Mouse (Mus musculus) heart, postnatal 14 days (tissue): ENCODE measurements around the gene Prtg. TPM values are rescaled to one million over a fixed set of nuclear protein-coding genes. Genes with fewer than 3 reads are reported as not detected.

Source experiments
- DNase-seq, 2 experiments: peaks; one replicate each; pipeline ENCODE4 v3.0.0; 2021 to 2022
- intact Hi-C: fragments of 180-260 bp; cut with DNase I; formaldehyde crosslinking; loops from one replicate; pipeline ENCODE4 v1.15.1; 2025
- total RNA-seq, 2 experiments: library from RNA; stranded (reverse); gene quantifications; 2 replicates each; pipeline ENCODE4 v1.2.3; 2021

Prtg gene
- total RNA-seq, 2 experiments from 2014 or later = 0.12 to 0.14 TPM

DNA sequence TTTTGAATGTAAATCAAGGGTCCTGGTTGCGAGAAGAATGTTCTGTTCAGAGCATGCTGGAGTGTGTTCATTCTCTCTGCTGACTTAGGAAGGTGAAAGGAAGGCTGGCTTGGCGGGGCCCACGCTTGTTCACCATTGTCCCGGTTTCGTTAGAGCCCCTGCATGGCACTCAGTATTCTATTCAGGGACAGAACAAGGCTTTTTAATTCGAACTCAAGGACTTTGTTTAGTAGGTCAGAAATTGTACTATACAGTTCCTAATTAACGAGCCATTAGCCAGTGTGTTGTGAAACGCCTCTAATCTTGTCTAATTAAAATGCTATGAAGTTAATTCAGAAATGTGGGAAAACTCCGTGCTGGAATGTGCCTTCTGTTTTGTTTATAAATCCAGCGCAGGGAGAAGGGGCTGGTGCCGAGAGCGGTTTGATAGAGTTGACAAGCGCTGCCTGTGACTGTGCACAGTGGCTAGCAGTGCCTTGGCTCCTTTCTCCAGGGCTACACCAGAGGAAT lies 47.1 kb downstream of the Prtg start:
- intact Hi-C loops = no loop called here
- DNase-seq = no peak

- intact Hi-C loops = no loop called here
- no peak for DNase-seq
Observed at GRCm38 (mm10) chr9:72856721-72857120, 50.0 kb downstream of the Prtg start.

GRCm38 (mm10) chr9:72860764-72861163 lies 54.1 kb downstream of the Prtg start:
- no peak for DNase-seq
- intact Hi-C loops = no loop called here

DNA sequence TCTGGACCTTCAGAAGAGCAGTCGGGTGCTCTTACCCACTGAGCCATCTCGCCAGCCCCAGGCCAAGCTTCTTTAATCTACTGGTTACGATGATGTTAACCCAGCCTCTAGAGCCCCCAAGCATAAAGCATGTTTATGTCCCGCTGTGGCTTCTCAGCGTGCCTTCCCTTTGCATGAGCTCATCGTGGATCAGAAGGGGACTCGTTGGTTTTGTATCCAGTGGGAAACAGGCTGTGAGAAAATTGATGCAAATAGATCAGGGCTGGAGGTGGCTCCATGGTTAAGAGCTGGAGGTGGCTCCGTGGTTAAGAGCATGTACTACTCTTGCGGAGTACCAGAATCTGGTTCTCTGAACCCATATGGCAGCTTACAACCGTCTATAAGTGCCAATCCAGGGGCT lies 54.6 kb downstream of the Prtg start:
- DNase-seq = no peak

GRCm38 (mm10) chr9:72862186-72862585 lies 55.5 kb downstream of the Prtg start:
- intact Hi-C loops = no loop called here
- DNase-seq = no peak

More for the DNA sequence above, 54.6 kb downstream of the Prtg start:
- intact Hi-C loops = no loop called here

GRCm38 (mm10) chr9:72862955-72863354 lies 56.3 kb downstream of the Prtg start:
- DNase-seq = no peak
- intact Hi-C loops = no loop called here

DNA sequence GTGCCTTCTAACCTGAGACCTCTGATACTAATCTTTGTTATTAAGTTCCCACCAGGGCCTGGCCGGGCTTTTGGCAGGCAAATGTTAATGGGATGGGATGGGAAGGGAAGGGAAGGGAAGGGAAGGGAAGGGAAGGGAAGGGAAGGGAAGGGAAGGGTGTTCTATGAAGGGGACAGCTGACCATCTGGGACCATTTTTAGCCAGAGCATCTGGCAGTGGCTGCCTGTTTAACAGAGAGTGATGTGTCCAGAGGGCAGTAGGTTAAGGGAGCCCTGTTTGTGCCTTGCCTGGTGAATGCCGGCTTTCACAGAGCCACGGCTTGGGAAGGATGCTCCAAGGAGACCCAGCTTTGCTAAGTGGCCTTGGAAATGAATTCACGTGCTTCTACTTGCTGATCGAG lies 57.1 kb downstream of the Prtg start:
- no peak for DNase-seq
- intact Hi-C loops = no loop called here

GRCm38 (mm10) chr9:72867434-72867833 lies 60.8 kb downstream of the Prtg start:
- intact Hi-C loops = no loop called here
- no peak for DNase-seq

DNA sequence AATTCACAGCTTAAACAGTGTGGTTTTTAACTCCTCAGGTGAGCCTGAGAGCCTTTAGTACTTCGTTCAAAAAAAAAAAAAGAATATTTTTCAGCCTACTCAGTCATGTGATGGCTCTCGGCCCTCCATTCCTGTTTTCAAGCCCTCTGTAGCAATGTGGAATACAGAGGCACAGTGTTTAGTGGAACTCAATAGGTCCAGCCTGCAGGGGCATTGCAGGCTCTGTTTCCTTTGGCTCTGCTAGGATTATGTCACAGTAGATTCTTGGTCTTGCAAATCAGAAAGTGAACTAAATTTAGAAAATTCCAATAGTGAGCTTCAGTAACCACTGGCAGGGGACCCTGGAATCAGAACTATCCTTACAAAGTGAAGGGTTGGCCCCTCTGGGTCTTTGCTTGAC lies 62.1 kb downstream of the Prtg start:
- intact Hi-C loops = loop anchor here (2.0 kb wide), 1 partner anchor 58 kb away; no protein-coding TSS in a partner anchor
- no peak for DNase-seq

DNA sequence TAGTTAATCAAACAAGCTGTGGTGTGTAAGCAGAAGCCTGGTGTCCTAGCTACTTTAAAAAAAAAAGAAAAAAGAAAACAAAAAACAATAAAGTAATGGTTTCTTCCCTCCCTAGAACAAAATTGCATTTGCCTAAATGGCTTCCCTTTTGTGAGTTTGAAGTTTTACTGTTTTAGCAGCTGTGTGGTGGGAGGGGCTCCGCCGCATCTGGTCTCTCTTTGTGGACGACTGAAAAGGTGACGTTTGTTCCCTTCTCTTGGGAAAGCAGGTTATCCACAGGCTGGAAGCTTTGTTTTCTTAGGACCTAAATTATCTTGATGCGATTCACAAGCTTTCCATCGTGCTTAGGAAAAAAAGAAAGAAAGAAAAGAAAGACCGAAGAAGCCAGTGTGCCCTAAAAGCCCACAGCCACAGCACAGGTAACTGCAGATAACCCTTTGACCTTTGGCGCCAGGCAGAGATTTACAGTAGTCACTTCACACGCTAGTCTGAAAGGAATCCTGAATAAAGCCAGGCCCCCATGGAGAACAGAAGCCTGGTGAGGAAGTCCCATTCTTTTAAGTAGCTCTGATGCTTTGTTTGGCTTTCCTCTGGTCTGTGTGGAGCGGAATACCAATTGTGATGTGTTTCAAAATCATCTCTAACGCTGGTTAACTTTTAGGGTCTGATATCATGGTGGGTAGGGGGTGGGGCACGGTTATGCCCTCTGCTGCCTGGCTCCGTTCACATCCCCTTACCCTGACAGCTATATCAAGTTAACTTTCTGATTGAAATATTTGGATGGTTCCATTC lies 65.0 kb downstream of the Prtg start:
- intact Hi-C loops = no loop called here
- DNase-seq = peak in 1 of 2 experiments; percentile 31

DNA sequence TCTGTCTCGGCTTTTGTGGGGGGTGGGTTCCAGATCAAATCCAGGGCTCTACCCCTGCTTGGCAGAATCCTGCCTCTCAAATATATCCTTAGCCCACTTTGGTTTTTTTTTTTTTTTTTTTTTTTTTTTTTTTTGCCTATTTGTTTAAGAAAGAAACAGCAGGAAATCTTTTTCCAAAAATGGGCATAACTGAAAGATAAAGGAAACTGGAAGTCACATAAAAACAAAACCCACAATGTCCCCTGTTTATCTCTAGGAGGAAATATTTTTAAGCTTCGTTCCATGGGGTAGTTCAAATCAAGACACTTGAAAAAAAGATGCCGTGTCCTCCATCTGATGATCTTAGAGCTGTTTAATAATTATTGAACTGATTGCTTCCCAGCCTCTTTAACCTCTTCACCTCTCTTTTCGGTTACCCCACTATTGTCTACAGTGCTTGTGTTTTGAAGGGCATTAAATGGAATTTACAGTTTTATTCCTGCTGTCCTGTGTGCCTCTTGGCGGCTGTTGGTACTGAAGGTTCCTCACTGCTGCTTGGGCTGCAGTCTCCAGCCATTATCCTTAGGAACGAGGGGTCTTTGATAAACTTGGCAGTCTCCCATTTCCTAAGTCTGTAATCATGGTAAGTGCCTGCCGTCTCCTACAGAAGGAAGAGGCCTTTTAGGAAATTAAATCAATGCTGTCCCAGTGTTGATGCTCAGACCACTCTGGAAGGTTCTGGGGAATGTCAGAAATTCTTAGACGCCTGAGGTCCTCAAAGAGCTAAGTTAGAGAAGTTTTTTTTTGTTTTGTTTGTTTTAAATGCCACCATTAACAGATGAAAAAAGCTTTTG lies 65.8 kb downstream of the Prtg start:
- DNase-seq = no peak
- intact Hi-C loops = no loop called here

GRCm38 (mm10) chr9:72875878-72876277 lies 69.2 kb downstream of the Prtg start:
- intact Hi-C loops = no loop called here
- DNase-seq = no peak

GRCm38 (mm10) chr9:72877905-72878304 lies 71.2 kb downstream of the Prtg start:
- intact Hi-C loops = no loop called here
- no peak for DNase-seq

DNA sequence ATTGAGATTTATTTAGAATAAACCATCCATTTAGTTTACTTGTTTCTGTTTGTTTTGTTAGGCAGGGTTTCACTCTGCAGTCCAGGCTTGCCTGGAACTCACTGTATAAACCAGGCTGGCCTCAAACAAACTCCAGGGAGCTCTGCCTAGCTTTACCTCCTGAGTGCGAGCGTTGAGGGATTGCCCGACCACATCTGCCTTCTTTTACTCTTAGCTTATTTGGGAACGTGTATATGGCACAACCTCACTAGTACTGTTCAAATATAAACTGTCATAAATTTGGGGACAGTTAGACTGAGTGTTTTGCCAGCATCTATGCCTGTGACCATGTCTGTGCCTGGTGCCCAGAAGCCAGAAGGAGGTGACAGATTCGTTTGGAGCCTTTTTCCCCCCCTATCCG lies 72.0 kb downstream of the Prtg start:
- no peak for DNase-seq
- intact Hi-C loops = no loop called here

GRCm38 (mm10) chr9:72879601-72880000 lies 72.9 kb downstream of the Prtg start:
- intact Hi-C loops = no loop called here
- no peak for DNase-seq

DNA sequence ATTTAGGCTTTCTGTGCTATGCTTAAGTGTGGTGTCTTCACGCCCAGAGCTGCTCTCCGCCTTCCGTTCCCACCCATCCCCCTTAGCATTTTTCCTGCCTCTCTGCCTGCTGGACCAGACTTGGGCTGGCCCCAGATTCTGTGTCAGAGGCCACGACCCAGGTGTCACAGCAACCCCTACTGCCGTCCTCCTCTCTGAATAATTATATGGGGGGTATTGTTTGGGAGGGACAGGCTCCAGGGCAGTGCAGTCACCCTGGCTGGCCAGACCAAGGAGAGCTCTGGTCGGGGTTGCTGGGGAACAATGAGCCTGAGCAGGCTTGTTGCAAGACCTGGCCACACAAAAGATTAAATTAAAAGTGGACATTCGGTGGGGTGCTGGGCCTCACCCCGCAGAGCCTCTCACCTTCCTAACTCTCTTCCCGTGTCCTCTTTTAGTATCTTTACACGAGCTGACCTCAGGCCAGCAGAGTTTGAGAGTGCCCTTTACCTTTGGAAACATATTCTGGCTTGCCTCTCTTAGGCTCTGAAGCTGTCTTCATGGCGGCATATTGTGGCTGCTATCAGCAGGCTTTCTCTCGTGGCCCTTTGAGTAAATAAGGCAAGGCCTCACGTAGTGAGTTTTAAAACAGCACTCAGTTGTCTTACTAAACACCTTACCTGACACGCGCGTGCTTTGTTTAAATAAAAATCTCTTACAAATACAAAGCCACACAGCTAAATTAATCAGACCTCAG lies 73.7 kb downstream of the Prtg start:
- DNase-seq = peak; percentile 23 to 37
- intact Hi-C loops = loop anchor here (2.0 kb wide), 1 partner anchor 74 kb away; the partner anchor contains the start of gene Prtg

DNA sequence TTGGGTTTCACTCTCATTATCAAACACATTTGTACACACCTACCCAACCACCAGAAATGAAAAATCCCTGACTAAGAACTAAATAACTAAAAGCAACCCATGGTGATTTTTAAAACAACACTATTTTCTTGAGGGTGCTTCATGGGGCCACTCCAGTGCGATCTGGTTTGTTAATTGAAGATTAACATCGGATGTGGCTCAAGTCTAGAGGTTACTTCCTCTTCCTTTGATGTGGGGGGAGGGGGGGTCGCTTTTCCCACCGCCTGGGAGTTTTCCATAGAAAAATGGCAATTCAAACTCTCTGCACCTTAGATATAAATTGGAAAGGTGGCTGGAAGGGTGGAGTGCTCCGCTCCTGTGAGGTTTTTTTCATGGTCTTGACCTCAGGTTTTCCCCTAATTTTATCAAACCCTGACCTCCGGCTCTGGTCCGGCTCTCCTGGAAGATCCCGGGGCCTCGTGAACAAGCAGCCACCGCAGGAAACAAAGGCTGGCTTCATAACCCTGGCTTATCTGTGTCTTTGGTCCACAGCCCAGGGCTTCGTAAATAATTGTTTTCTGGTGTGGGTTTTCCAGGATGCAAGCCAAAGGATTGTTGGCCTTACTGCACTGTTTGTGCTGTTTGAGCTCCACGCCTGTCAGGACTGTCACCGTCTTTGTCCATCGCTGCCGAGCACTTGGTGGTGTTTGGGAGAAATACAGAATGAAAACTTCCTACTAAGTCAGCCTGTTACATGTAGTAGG lies 74.5 kb downstream of the Prtg start:
- intact Hi-C loops = loop anchor here (2.0 kb wide), 1 partner anchor 74 kb away; the partner anchor contains the start of gene Prtg
- DNase-seq = peak; percentile 53 to 66

DNA sequence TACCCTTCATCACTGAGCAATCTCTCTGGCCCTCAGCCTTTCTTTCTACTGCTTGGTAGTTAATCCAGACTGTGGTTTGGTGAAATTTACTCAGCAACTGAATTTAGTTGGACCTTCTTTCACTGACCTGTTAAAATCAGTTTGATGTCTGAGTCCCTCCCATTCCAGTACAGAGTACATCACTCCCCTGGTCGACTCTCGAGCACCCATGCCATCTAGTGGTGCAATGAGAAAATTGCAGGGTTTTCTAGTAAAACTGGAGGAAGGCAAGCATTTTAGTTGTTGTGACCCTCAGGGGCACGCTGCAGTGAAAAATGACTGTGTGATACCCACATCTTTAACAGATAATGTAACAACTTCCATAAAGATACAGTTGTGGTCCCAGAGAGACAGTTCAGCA lies 77.3 kb downstream of the Prtg start:
- peak; percentile 29 to 60 for DNase-seq
- intact Hi-C loops = loop anchor here (1.0 kb wide), 1 partner anchor 118 kb away; no protein-coding TSS in a partner anchor

GRCm38 (mm10) chr9:72889777-72890176 lies 83.1 kb downstream of the Prtg start:
- intact Hi-C loops = loop anchor here (5.0 kb wide), 2 partner anchors 63 to 203 kb away; no protein-coding TSS in a partner anchor

More at GRCm38 (mm10) chr9:72889777-72890176, 83.1 kb downstream of the Prtg start:
- DNase-seq = peak in 1 of 2 experiments; percentile 16
